Mouse (Mus musculus): ENCODE measurements around the gene Prkab1. TPM values are rescaled to one million over a fixed set of nuclear protein-coding genes. Genes with fewer than 3 reads are reported as not detected.
A peak's percentile ranks its signal among the peaks of the same experiment; 100 is the strongest.

The Prkab1 gene
- total RNA-seq, 2 experiments from 2014 or later, result 16.4 to 17.5 TPM

DNA sequence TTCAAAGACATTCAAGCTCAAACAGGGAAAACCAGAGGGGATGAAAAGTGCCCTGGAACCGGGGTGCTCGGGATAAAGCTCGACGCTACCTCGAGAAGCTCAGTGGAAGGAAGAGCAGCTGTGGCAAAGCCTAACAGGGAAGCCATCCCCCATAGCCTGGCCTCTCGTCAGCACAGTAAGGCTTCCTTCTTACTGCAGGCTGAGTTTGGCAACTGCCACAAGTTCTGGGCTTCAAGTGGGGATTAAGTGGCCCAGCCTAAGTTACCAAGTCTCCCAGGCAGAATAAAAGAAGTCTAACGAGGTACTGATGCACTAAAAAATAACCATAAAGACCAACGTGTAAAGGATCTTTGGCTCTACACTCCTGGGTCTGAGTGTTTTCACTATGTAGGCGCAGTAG is 6.1 kb downstream of the Prkab1 start:
- no peak for DNase-seq

DNA sequence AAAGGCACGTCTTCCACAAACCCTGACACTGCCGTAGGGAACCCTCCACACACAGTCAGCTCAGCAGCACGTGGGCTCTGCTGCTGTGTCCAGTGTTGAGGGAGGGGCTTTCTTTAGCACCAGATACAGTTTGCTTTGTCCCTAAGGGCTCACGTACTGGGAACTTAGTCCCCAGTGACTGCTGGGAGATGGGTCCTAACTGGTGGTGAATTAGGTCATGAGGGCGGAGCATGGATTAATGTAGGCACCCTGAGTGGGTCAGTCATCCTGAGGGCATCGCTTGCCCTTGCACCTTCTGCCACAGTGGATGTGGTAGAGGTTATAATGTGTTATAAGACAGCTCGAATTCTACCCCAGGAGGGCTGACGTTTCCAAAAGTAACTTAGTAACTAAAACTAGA is 6.9 kb downstream of the Prkab1 start:
- no peak for DNase-seq

DNA sequence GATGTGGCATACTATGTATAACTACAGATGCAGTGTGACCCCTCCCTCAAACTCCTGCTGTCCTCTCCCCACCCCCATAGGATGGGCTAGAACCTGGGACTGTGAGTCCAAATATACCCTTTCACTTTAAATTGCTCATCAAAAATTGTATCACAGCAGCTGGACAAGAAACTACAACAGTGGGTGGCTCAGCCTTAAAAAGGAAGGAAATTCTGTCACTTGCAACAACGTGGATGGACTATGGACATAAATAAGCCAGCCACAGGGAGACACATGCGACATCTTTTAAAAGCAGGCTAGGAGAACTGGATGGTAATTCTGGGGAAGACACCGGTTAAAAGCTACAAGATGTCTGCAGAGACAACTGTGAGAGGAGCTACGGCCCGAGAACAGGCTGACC is 7.8 kb downstream of the Prkab1 start:
- no peak for DNase-seq

DNA sequence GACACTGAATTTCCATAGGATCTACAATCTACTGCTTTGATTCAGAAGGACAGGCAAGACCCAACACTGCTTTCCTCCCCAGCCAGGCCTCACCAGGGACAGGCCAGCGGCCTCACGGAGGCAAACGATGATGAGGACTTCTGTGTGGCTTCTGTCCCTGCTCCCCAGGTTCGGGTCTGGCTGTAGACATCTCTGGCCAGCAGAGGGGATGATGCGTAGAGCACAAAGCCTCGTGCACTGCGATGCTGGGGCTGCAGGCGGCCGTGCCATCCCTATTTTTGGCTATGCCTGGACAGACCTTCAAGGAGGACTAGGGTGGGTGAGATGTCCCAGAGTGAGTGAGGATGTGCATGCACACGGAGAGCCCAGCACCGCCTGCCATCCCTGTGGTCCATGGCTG is 10.1 kb downstream of the Prkab1 start:
- DNase-seq, result no peak

DNA sequence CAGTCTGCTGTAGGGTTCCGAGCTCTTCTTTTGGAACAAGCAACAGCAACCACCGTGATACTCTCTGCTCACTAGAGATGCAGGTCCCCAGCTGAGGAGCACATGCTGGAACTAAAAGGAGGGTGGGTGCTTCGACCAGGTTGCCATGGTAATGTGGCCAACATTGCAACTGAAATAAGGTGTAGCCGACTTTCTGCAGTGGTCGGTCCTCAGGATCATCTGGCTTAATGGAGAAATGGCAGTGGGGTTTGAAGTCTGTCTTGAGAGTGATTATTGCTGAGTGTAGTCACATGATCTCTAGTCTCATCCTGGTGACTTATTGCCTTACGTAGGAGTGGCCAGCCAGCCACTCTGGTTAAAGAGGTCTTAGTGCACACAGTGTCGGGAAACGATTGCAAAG is 10.5 kb downstream of the Prkab1 start:
- no peak for DNase-seq

DNA sequence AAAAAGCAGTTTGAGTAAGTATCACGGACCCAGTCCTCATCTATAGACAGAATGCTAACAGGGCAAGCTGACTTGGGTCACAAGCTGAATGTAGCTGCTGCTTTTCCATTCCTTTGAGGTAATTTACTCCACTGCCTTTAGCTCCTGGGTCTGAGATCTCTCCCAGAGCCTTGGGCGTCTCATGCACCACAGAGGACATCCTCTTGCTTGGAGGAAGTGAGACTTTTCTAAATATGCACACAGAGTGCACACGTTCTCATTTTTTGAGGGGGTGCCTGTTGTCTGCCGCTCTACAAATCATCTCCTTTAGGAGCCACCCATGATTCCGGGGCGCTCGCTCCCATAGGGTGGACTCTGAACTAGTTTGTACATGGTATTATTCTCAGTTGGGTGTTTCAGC is 11.8 kb downstream of the Prkab1 start:
- DNase-seq, result no peak

DNA sequence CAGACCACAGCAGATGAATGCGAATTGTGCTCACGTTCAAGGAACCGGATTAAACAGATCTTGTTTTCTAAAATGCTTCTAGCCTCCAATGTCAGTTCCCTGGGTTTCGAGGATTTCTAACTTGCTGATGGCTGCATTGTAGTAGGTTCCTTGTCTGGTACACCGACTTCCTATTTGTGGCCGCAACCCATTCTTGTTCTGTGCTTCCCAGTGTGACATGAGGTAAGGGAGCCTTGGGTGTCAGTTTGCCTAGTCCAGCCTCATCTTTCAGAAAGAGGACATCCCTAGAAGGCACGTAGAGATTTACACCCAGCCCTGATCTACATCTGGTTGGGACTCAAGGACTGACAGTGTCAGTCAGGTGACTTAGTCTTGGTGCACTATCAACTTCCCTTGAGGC is 12.6 kb downstream of the Prkab1 start:
- no peak for DNase-seq

DNA sequence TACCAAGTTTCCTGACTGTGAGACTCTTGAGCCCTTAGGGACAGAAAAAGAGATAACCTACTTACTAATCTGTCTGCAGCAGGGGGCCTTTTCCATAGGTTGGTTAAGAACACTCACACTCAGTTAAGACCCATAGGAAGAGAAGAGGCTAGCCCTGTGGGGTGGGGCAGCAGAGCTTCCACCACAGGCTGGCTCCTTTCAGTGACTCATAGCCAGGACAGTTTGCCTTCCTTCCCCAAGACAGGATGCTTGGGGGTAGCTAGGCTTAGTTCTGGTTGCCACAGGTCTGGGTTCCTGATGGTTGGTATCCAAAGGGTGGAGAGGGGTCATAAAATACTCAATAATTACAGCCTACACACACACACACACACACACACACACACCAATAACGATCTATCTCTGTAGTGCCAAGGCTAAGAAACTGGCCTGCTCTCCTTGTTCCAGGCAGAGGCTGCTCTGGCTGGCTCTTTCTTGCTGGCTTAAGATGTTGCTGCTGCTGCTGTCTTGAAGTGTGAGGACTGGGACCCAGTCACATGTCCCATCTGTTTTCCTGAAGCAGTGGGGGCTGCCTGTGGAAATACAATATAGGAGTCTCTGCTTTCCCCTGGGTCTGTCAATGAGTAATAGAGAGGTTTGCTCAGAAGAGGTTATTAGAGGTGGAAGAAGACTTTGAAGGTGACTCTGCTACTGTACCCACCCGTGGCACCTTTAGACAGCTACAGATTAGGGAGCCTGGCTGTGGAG is 14.3 kb downstream of the Prkab1 start:
- no peak for DNase-seq

DNA sequence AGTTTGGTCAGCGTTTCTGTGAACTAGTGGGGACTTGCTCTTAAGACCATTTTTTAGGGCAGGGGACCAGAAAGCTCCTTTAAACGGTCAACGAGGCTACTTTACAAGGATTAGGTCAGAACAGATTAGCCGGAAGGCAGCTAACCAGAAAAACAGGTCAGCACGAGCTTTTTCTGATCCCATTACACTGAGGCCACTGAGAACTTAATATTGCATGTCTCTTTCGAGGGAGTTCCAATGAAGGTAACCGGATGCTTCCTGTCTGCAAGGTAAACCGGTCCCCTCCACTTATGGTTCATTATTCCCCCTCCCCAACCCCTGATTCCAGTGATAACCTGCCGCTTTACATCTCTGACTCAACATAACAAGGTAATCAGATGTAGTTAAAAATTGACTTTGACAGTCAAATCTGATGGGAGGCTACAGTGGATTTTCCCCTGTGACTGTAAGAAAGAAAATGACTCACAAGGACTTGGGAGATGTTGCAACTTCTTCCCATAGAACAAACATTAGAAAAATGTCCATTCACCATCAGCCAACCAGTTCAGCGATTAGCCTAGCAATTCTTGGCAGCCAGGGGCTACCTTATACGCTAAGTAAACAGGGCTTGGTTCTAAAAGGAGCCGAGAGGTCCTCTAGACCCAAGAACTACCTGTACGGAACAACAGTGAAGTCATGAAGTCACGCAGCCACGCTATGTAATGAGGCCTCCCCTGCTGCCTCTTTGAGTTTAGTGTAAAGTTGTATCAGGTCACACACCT is 15.0 kb downstream of the Prkab1 start:
- DNase-seq, result no peak

DNA sequence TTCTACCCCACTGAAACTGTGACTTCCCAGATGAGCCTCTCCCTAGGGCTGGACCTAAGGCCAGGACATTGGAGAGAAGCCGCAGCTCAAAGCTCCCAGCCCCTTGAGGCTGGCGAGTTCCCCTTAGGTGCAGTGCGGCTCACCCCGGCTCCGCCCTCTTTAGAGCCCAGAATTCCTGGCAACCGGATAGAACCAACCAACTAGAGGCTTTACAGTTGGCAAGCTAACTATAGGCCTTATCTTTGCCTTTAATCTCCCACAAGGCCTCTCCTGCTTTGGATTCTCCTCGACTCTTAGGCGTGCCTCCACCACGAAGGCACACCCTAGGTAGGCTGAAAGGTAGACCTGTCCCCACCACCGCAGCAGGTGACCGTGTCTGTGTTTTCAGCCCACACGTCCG is 16.6 kb downstream of the Prkab1 start:
- DNase-seq, result no peak

DNA sequence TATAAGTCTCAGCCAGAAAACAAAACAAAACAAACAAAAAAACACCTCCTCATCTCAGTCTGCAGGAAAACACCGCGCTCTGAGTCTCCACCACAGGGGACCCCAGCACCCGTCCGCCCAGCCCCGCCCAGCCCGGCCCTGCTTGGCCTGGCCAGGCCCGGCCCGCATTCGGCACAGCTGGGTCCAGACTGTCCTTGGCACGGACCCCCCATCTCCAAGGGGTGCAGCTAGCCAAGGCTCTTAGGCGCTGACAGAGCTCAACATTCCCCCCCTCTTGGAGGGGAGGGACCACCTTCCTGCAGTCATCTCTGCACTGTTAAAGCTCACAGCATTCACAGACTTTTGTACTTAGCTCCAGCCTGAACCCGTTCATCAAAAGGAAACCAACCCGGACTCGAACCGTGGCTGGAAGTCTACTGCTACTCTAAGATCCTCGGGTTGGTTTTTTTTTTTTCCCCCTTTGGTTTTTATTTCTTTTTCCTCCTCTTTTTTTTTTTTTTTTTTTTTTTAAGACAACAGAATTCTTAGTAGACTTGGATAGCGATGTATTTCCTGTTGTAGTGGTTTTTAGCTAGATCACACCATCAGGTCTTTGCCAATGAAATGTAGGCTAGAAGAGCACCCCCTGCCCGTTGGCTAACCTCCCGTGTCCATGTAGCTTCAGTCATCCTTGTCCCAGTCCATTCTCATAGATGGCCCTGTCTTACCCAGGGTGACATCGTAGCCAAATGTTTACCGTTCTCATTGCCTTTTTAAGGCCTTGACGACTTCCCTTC is 17.8 kb downstream of the Prkab1 start:
- no peak for DNase-seq

DNA sequence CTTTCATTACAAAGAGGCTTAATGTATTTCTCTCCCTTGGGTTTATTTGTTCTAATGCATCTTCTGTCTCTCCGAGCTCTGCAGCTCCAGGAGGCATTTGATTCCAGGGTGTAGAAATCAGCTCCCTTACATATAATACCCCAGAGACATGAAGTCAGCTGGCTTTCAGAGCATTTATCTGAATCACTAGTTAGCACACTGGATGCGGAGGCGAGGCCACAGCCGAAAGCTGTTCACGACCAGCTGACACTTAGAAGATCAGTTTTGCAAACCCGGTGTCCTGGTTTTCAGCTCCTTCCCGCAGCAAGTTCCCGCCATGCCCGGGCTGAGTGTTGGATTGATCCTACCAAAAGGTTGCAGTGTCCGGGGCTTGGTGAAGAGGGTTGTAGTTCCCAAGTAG is 20.0 kb downstream of the Prkab1 start:
- peak; percentile 25 to 33 for DNase-seq

DNA sequence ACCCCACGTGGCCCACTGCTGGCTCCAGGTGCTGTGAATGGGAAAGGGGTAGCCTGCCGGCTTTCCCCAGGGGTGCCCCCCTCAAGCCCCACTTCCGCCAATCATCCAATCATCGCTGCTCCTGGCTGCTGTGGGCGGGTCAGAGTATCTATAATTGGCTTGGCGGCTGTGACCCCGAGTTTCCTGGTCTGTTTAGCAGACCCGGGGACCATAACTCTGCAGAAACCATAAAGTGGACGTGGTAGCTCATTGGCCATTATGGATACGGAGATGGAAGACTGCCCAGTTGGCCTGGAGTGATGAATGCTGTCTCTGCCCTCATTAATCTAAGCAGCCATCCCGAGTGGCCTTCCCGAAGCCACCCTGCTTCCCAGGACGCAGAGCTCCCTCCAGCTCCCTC is 20.5 kb downstream of the Prkab1 start:
- DNase-seq, result no peak

DNA sequence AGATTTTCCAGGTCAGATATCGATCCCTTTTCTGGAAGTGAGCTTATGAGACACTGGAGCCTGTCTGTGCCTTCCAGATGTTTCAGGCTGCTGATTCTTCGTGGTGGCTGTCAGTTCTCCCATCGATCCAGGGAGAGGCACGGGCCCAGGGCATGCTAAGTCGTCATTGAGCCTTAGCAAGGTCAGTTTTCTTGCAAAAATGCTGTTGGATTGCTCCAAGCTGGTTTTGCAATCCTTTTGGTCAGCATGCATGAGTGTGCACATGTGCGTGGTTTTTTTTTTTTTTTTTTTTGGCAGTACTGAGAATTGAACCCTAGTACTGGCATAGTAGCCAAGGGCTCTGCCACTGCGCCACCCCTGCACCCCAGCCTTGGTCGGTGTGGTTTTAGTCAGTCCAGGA is 21.2 kb downstream of the Prkab1 start:
- DNase-seq, result no peak

DNA sequence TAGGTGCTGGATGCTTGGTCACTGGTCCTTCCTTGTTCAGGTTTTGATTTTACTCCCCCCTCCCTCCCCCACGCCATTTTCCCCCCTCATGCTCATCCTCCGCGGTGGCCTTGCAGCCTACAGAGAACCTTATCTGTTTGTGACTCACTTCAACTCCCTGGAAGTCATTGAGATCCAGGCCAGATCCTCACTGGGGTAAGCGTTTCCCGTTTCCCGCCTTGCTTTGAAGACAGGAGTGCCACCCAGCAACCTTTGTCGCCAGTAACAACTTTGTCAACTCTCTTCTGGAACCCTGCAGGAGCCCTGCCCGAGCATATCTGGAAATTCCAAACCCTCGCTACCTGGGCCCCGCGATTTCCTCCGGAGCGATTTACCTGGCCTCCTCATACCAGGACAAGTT is 26.9 kb downstream of the Prkab1 start:
- DNase-seq, result no peak

DNA sequence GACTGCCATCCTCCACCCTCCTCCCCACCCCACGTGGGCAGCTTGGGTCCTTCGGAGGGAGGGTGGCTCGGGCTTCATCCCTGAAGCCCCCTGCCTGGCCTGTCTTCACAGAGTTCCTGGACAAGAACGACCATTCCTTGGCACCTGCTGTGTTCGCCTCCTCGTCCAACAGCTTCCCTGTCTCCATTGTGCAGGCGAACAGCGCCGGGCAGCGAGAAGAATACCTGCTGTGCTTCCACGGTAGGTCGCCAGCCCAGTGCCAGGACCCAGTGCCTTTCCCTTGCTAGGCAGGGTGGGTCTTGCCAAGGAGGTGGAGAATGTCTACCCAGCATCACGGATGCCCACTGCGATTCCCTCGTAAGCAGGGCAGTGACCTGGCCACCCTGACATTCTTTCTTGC is 30.2 kb downstream of the Prkab1 start:
- no peak for DNase-seq

DNA sequence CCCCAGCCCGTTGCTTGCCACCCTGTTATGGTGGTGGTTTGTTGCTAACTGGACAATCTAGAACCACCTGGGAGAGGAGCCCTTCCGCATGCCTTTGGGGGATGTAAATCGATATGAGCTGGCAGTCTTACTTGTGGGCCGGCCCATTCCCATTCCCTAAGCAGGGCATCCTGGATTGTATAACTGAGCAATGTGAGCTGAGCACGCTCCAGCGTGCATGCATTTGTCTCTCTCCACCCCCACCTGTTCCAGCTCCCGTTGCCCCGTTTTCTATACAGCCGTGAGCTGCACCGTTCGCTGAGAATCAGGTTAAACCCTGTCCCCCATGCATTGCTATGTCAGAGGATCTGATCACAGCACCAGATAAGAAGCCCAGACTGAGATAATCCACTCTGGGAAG is 32.6 kb downstream of the Prkab1 start:
- no peak for DNase-seq

DNA sequence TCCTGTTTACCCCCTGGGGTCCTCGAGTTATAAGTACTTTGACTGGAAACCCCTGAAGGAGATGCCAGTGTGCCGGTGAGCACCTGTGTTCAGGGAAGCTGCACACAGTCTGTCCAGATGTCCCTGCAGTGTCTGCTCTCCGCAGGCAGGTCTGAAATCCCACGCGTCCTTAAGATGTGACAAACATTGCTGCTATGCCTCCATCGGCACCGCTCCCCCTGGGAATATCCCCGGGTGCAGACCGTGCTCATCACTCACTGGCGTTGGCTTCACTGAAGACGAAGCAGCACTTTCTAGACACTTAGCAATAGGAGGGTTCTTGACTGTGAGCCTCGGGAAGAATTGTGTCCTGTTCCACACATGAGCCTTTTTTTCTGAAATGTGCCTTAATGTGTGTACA is 37.0 kb downstream of the Prkab1 start:
- DNase-seq, result no peak

DNA sequence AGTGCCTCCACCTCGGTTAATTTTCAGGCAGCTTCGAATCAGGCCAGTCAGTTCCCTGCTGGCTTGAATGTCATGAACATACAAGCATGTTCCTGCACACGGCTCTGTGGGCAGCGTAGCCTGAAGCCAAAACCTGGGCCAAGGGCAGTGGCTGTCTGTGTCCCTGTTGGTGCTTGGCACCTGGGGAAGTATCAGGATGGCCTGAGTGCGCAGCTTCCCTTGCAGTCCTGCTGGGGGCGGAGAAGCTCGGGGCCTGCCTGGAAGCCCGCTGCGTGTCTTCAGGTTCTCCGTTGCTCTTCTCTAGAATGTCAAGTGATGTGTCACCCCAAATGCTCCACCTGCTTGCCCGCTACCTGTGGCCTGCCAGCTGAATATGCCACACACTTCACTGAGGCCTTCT is 39.2 kb downstream of the Prkab1 start:
- no peak for DNase-seq

DNA sequence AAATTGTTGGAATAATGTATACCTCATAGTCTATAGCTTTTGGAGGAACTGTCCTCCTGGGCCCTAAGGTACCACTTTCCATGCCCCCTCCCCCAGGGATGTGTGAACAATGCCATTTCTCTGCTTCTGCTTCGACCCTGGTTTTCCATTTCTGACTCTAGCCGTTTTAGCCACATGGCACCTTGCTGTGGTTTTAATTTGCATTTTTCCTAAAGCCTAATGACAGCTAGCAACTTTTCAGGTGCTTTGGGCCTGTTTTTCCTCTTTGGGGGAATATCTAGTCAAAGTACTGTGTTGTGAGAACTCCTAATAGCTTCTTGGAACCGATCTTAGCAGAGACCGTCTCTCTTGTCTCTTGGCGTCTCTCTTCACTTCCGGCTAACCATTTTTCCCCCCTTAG is 39.9 kb downstream of the Prkab1 start:
- no peak for DNase-seq

DNA sequence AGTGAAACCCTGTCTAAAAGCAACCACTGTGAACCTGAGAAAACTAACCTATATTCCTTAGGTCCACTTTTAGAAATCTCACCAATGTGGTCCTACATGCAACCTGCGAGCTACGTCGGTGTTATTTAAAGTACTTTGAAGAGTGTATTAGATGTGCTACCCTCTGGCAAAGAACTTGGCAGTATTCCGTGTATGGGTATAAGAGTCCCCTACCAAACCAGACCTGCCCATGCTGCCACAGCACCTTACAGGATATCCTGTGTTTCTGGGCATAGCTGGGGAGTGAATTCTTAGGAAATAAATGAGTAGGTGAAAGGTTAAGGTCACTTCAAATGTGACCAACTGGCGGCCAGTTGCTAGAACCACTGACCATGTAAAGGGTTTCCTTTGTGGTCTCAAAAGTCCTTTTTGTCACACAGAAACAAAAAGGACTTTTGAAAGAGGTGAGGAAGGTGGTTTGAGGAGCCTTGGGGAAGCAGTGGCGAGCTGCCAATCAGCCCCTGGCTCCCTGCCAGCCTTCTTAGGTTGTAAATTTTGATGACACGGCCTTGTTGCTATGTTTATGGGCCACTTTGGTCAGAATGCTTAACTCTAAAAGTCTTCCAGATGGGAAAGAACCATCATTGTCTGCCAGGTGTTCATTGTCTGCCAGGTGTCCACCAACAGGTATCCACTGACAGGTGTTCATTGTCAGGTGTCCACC is 41.5 kb downstream of the Prkab1 start:
- no peak for DNase-seq

DNA sequence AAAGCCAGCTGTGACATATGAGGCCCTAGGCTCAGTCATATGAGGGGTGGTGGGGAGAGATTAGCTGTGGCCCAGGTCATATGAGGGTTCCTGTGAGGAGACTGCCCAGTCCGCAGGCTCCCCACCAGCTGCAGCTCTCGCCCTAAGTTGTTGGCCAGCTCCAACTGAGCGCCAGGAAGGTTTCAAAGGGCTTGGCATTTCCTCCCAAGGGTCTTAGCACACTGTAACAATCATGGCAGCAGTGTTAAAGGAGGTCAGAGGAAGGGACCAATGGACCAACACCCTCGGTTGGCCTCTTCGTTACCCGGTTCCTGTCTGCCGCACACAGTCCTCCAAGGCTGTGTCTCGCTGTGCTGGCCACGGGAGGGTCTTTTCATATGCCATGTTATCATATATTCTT is 43.8 kb downstream of the Prkab1 start:
- DNase-seq, result no peak

DNA sequence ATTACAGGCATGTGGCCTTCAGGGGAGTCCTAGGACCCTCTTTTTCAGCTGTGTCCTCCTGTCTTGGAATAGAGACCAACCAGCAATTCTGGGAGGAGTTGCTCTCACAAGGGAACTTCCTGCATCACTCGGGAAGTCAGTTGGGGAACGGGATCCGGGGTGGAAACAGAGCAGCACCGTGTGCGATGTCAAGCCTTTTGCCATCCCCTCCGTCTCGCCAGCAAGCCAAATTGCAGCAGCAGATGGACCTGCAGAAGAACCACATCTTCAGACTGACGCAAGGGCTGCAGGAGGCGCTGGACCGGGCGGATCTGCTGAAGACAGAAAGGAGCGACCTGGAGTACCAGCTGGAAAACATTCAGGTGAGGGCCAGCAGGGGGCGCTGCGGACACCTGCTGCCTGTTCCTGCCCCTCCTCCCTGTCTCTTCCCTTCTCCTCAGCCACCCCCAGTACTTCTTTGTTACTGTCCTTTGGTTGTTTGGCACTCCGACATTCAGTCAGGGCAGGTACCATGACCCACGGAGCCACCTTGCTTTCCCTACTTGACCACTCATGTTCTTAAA is 45.1 kb downstream of the Prkab1 start:
- DNase-seq, result no peak
